Mouse (Mus musculus) spleen, adult 10 weeks (tissue): Measurements from ENCODE around the gene Taar3. TPM values are rescaled to one million over a fixed set of nuclear protein-coding genes. Genes with fewer than 3 reads are reported as not detected.

Source experiments
- polyA plus RNA-seq: library from polyadenylated mRNA; stranded (reverse); fragments of 350-450 nt; fragmentation: Illumina TruSeq; extraction: RNeasy Lipid Tissue Mini Kit (QIAGEN cat#74804); gene quantifications from one replicate; pipeline ENCODE4 v1.2.3, GENCODE M21; 2015; ENCODE audit warnings: low replicate concordance; ENCODE audit not compliant: insufficient read depth

Taar3 gene
- polyA plus RNA-seq: not detected

DNA sequence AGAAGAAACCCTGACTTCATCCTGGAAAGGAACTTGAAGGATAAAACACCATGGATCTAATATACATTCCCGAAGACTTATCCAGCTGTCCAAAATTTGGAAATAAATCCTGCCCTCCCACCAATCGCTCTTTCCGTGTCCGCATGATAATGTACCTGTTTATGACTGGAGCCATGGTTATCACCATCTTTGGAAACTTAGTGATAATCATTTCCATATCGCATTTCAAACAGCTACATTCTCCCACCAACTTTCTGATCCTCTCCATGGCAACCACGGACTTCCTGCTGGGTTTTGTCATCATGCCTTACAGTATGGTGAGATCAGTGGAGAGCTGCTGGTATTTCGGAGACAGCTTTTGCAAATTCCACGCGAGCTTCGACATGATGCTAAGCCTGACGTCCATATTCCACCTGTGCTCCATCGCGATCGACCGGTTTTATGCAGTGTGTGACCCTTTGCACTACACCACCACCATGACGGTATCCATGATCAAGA is at the start of gene Taar3:
TSS of gene Taar3 (plus strand) at position 51 of the 498 bp plus-strand sequence.

DNA sequence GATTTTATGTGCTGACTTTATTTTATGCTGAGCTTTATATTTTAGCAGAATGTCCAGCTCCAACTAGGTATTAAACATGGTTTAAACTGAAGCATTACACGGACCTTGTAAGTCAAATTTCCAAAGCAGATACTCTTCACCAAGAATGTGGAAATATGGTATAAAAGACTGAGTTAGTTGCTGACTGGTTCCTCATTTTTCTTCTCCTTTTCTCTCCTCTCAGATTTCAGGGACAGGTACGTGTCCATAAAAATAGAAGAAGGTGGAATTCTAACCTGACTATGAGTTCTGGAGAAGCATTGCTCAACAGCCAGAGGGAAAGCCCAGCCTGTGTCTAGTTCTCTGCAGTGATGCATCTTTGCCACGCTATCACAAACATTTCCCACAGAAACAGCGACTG is 29.3 kb upstream of the Taar3 start, which contains the start of gene Taar1:
TSS of gene Taar1 (plus strand) at position 301 of the 400 bp plus-strand sequence.

DNA sequence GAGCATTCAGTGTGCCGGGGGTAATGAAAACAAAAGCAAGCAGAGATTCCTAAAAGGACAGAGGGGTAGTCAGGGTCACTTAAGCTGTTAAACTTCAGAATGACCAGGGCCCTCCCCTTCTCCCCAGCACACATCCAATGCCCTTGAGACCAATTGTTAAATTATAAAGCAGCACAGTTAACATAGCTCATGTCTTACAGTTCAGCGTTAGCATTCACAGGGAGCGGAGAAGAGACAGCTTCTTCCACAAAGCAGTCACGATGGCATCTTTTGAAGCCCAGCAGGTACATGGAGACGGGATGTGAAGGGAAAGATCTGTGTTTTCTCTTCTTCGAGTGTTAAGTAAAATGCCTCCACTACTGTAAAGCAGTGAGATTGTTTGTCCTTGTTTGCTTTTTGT is 11.0 kb upstream of the Taar3 start, which contains the start of gene Taar2:
TSS of gene Taar2 (plus strand) at position 261 of the 400 bp plus-strand sequence.

DNA sequence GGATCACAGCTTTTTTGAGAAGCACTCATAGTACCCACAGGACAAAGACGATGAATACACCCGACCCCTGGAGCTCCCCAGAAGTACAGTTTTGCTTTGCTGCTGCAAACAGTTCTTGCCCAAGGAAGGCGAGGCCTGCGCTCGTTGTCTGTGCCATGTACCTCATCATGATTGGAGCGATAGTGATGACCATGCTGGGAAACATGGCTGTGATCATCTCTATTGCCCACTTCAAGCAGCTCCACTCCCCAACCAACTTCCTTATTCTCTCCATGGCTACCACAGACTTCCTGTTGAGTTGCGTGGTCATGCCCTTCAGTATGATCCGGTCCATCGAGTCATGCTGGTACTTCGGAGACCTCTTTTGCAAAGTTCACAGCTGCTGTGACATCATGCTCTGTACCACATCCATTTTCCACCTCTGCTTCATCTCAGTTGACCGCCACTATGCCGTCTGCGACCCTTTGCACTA is 11.1 kb downstream of the Taar3 start, which contains the start of gene Taar4:
TSS of gene Taar4 (plus strand) at position 51 of the 472 bp plus-strand sequence.

DNA sequence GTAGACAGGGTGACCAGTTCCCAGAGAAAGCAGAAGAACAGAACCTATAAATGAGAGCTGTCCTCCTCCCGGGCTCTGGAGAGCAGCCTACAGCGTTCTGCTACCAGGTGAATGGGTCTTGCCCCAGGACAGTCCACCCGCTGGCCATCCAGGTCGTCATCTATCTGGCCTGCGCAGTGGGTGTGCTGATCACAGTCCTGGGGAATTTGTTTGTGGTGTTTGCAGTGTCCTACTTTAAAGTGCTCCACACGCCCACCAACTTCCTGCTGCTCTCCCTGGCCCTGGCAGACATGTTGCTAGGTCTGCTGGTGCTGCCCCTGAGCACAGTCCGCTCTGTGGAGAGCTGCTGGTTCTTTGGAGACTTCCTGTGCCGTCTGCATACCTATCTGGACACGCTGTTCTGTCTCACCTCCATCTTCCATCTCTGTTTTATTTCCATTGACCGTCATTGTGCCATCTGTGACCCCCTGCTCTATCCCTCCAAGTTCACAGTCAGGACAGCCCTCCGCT is 21.4 kb downstream of the Taar3 start, which contains the start of gene Taar5:
TSS of gene Taar5 (plus strand) at position 51 of the 510 bp plus-strand sequence.

DNA sequence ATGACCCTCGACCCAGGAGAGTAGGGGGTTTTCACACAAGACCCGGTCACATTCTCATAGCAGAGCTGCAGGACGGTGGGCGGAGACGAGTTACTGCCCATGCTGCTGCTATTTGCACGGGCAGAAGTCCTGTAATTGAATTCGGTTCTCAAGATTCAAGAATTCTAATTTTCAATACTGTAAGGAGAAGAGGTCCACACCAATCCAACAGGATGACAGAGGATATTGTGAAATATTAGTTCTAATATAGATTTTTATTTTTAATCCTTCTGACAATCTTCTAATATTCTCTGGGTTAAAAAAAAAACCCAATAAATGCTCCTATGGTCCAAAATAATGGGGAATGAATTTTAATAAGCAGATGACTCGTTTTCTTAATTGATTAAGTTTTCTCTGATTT is 36.2 kb downstream of the Taar3 start, which contains the start of gene Taar6:
TSS of gene Taar6 (minus strand) at position 101 of the 400 bp plus-strand sequence.

DNA sequence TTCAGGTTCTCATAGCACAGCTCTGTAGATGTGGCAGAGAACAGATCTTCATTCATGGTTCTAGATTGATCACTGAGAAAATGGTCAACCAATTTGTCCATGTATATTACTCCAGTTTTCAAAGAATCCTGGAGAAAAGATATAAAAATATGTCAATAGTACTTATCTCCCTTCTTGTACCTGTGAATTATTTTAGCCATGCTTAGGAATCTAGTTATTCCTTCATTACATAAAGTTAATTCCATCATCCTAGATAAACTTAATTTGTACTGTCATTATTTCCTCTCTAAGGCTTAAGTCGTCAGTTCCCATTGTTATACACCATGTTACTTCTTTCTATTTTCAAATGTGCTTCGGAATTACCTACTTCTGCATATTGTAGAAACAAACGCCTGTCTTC is 44.0 kb downstream of the Taar3 start, which contains the start of gene Taar7a:
TSS of gene Taar7a (minus strand) at position 101 of the 400 bp plus-strand sequence.

DNA sequence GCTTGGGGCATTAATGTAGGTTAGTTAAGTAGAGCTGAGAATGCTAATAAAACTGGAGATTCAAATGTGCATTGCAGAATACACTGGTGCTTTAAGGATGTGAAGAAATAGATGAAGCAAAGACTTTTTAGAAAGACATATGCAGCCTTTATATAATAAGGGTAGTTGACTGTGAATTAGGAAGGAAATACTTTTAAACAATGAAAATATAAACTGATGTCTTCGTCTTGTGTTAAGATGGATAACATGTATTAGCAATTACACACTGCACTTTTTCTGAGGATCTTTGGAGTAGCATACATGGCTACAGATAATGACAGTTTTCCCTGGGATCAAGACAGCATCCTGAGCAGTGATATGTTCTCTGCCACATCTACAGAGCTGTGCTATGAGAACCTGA is 50.3 kb downstream of the Taar3 start, which contains the start of gene Taar7b:
TSS of gene Taar7b (plus strand) at position 301 of the 400 bp plus-strand sequence.

Other genes with a start within 250 kb of the Taar3 start
- 3,138 TPM for gene Rps12, start 162.3 kb upstream of the Taar3 start, polyA plus RNA-seq
- gene Slc18b1, start 152.6 kb upstream of the Taar3 start, polyA plus RNA-seq: 4.1 TPM
- gene Vnn3, start 98.1 kb upstream of the Taar3 start, polyA plus RNA-seq: 4.2 TPM
- 0.25 TPM for gene Vnn1, start 54.9 kb upstream of the Taar3 start, polyA plus RNA-seq
- not detected for gene Taar1, start 29.2 kb upstream of the Taar3 start, polyA plus RNA-seq
- not detected for gene Taar2, start 11.0 kb upstream of the Taar3 start, polyA plus RNA-seq
- not detected for gene Taar4, start 10.9 kb downstream of the Taar3 start, polyA plus RNA-seq
- not detected for gene Taar5, start 21.1 kb downstream of the Taar3 start, polyA plus RNA-seq
- not detected for gene Taar6, start 36.1 kb downstream of the Taar3 start, polyA plus RNA-seq
- not detected for gene Taar7a, start 43.9 kb downstream of the Taar3 start, polyA plus RNA-seq
- not detected for gene Taar7b, start 50.4 kb downstream of the Taar3 start, polyA plus RNA-seq
- gene Taar7d, start 77.7 kb downstream of the Taar3 start, polyA plus RNA-seq: not detected
- not detected for gene Taar7e, start 88.1 kb downstream of the Taar3 start, polyA plus RNA-seq
- not detected for gene Taar7f, start 100.0 kb downstream of the Taar3 start, polyA plus RNA-seq
- not detected for gene Taar8a, start 126.9 kb downstream of the Taar3 start, polyA plus RNA-seq
- gene Taar8b, start 142.7 kb downstream of the Taar3 start, polyA plus RNA-seq: 1.4 TPM
- gene Taar8c, start 152.4 kb downstream of the Taar3 start, polyA plus RNA-seq: 0.43 TPM
- 0.64 TPM for gene Taar9, start 160.0 kb downstream of the Taar3 start, polyA plus RNA-seq
- gene Stx7, start 199.7 kb downstream of the Taar3 start, polyA plus RNA-seq: 154 TPM